Mouse (Mus musculus): ENCODE data around the gene Arl8a.

DNA sequence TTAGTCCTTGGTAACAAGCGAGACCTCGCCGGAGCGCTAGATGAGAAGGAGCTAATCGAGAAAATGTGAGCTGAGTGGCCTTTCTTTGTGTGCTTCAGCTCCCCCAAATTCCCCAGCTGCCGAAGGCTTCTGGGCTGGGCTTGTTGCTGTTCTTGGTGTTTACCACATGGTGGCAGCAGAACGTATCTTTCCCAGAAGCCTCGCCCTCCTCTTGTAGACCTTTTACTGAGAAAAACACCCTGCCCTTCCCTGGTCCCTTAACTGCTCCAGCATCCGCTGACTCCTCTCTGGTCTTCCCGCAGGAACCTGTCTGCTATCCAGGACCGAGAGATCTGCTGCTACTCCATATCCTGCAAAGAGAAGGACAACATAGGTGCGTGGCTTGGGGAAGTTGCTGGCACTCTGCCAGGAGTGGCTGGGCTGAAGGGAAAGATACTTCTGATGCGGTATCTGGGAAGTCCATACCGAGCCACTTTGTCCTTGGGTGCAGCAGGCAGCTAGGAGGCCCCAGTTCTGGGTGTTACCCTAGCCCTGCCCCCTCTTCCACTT lies 7.9 kb downstream of the Arl8a start:
- TF ChIP-seq CTCF (conservative IDR thresholded peaks at IDR 0.05; ENCODE audit: low read length) (peak; percentile 89), NANOG (IDR thresholded peaks at IDR 0.05; ENCODE audit: borderline replicate concordance, low read length) (0 out of 2 replicates have a peak, but pooled peaks have one; percentile 4)

Data from E14TG2a.4 (cell line).